Mouse (Mus musculus) left cerebral cortex, postnatal 14 days (tissue): ENCODE measurements at regions not wholly inside any gene's neighbourhood (a gene's known extent, or its start where the extent isn't known, plus 50 kb on each side); places are given as distances from the start of the nearest gene placed in this dataset.
"Not testable (repeated sequence)": the region's sequence is repeated elsewhere in the genome, so short reads cannot be mapped to it uniquely, and the experiment has no call there.

Source experiments
- DNase-seq, 2 experiments: peaks; one replicate each; pipeline ENCODE4 v3.0.0; 2021 to 2022; ENCODE audit warnings: low spot score in 2 of 2, mixed read lengths in 1 of 2
- intact Hi-C: fragments of 180-260 bp; cut with DNase I; formaldehyde crosslinking; loops from one replicate; pipeline ENCODE4 v1.15.1; 2025

DNA sequence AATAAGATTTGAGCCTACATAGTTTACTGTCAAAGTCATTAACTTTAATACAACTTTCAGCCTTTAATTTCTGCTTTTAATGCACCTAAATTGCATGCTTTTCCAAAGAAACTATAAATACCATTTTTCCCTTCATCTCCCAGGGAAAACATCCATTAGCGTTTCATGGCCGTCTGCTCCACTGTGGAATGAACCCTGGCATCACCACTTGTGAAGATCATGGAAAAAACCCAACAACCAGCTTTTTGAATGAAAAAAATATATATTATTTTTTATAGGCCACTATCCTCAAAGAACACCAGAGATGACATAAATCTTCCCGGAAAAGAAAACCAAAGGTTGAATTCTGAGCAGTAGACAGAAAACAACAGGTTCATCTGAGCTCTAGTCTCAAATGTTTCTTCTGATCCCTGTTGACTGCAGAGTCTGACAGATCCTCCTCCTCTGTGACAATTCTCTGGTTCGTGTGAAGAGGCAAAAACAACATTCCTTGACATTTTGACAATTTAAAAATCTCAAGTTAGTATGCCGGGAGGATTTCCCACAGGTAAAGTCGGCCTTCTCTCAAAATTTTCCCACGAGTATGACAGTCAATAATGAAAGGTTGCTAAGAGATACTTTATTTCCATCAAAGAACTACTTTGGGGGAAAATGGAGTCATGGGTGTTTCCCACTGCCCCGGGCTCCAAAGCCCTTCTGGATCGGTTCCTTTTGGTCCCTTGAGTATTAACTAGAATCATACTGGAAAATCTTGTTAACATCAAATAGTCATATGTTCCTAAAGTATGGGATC is 119.7 kb upstream of the Cpm start:
- DNase-seq, result no peak
- intact Hi-C loops, result no loop called here

GRCm38 (mm10) chr10:117506252-117506992 is 122.9 kb upstream of the Cpm start:
- DNase-seq, result no peak
- intact Hi-C loops, result no loop called here

DNA sequence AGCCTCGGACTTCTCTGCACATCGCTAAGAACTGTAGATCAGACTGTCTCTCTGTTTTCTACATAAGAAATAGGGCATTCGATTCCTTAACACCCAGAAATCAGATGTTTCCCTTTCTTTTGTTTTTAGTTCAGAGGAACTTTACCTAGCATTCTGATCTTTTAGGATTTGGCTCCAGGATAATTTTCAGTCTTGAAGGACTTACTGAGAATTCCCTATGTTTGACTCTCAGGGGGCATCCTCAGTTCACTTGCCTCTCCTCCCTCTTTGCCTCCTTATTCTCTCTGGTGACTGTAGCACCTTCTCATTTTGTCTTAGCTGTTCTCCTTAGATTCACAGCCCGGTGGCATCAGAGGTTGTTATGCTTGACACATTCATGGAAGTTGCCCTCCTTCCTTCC is 123.8 kb upstream of the Cpm start:
- no peak for DNase-seq
- intact Hi-C loops, result no loop called here

DNA sequence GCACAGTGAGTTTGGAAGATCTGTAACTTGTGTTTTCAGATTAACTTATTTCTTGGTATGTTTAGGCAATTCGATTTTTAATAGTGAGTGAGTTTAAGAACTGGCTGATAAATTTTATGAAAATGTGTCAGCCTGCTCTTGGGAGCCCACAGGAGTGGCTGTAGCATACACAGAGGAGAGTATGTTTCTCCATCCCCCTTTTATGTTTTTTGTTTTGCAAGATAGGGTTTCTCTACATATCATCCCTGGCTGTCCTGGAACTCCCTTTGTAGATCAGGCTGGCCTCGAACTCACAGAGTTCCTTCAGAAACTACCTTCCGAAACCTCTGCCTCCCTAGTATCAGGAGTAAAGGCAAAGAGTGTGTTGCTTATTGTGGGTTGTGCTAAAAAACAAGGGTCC is 124.2 kb upstream of the Cpm start:
- DNase-seq, result no peak
- intact Hi-C loops, result no loop called here

DNA sequence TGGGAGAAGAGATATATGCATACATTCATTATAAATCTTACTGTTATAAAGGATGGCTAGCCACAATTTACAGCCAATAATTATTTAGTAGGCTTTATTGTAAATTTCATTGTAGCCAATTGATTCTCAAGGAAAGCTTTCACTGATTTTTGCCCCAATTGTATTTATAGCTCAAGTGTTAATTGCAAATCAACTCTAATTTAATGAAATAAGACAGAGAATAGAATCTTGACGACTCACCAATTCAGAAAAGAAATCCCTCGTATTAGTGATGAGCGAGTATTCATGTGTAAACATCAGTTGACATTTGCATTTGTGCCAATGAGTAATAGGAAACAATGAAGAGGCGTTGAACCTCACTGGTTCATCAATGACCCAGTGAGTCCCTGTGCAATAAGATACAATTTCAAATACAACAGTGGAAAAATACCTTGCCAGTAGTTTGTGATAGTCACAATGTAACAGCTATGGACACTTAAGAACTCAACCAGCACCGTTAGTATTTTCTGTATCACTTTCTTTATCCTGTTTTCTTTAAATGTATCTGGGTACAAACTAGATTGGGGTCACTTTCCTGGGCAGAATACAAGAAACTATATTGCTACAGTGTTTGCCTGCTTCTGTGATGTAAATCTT is 124.6 kb upstream of the Cpsf6 start:
- no peak for DNase-seq
- intact Hi-C loops, result no loop called here

DNA sequence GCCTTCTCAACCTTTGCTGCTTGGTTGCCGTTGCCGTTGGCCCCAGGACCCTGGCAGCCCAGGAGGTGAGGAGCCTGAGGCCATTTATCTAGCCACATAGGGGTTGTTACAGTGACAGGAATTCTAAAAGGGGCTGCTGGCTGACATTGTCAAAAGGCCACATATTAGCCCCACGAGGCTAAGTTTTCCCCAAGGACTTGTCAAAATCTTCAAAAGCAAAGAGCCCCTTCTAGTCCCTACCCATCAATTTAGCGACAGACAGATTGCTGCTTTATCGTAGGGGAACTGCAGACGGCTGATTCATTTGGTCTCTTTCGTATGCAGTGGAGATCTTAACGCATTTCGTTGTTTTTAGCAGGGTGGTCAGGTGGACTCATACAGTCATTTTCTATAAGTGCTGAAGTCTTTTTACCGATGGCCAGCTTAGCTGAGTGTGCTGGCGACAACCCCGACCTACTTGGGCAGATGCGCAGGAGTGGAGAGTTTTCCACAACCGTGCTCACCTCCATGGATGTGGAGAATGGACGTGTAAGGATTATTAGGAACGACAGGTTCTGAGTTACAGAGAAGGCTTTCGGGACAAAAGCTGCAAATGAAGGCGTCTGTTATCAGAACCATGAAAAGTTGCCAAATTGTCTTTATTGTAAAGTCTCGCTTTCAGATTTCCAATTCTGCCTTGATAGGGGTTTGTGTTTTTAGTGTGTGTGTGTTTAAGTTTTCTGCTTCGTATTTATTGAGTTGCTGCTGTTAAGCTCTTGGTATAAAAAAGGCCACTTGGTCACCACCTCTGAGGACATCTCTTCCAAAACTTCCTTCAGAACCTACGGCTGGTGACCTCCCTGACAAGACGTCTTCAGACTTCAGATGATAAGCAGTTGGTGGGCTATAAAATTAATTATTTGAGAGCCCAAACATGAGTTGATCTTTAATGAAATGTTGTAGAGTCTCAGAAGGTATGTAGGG is 123.7 kb upstream of the Cpsf6 start:
- DNase-seq, result no peak
- intact Hi-C loops, result no loop called here

GRCm38 (mm10) chr10:117502731-117503130 is 122.9 kb upstream of the Cpsf6 start:
- DNase-seq, result no peak
- intact Hi-C loops, result no loop called here

- intact Hi-C loops, result no loop called here
- DNase-seq, result no peak
These were observed 122.3 kb upstream of the Cpsf6 start for GRCm38 (mm10) chr10:117502135-117502534.

DNA sequence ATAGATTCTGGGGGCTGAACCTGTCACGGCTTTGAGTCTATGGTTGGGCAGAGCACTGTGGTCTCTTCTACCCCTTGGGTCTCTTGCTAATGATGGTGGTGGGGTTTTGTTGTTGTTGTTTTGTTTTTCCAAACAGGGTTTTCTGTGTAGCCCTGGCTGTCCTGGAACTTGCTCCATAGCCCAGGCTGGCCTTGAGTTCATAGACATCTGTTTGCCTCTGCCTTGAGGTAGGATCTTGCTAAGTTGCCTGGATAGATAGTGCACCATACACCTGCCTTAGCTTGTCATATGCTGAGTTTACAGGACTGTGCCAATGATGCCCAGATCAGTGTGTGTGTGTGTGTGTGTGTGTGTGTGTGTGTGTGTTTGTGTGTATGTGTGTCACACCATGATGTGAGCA is 121.6 kb upstream of the Cpsf6 start:
- intact Hi-C loops, result no loop called here
- no peak for DNase-seq

GRCm38 (mm10) chr10:117500457-117501108 is 120.8 kb upstream of the Cpsf6 start:
- no peak for DNase-seq
- intact Hi-C loops, result no loop called here

DNA sequence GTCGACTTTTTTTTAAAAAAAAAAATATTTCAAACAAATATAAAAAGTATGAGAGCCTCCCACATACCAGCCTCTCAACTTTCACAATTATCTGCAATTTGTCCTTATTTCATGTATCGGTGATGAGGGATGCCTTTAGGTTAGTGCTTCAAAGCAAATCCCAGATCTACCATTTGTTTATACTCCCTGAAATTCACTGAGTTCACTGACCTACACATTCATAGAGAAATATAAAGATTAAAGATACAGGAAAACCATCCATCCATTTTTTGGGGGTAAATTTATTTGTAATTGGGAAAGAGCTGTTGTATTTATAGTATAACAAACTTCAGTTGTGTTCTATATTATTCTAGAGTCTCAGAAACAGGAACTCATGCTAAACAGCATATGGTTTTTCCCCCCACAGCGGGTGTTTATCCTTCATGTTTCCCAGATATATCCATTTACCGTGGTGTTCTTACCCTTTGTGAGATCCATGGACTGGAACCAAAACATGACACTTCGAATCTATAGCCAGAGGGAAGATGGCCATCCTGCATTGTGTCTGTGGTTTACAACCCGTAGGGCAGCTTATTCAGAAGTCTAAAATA is 120.1 kb upstream of the Cpsf6 start:
- intact Hi-C loops, result no loop called here
- DNase-seq, result no peak

- DNase-seq, result no peak
- intact Hi-C loops, result no loop called here
These were observed 119.5 kb upstream of the Cpsf6 start for GRCm38 (mm10) chr10:117499177-117499863.

- DNase-seq, result no peak
- intact Hi-C loops, result no loop called here
These were observed 118.7 kb upstream of the Cpsf6 start for GRCm38 (mm10) chr10:117498497-117498896.

GRCm38 (mm10) chr10:117497565-117498256 is 117.9 kb upstream of the Cpsf6 start:
- intact Hi-C loops, result no loop called here
- DNase-seq, result no peak

- DNase-seq, intact Hi-C loops: not testable (repeated sequence)
These were observed 117.3 kb upstream of the Cpsf6 start for GRCm38 (mm10) chr10:117497082-117497481.

DNA sequence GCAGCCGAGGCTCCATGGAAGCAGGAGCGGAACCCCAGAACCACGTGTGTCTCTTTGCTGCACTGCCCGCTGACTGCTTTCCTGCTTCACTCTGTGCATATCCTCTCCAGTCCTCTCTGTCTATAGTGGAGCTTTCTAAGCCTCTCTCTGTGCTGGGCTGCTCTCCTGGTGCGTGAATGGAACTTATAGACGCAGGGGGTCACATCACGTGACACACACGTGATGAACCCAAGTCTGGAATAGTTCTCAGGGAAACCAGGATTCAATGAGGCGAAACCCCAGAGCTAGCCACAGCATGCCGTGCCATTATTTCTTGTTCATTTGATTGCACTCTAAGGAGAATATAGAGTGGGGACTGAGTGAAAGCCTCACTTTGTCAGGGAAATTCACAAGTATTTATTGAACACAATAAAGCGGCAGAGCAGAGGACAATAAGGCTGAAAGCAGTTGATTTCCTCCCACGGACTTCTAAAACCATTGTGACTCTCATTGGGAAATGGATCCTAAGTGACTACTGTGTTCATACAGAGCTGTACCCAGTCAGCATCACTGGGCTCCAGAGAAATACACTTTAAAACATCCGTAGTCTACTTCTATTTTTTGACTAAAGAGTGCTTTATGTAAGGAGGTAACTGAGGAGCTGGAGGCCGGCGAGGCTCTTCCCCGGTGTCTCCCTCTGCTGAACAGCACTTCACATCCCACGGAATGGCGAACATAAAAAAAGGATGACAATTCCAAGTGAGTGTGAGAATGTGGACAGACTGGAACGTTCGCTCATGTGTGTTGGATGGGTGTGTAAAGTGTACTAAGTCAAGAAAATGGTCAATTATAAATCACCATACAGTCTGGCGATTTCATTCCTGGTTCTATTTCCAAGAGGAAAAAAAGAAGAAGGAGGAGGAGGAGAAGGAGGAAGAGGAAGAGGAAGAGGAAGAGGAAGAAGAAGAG is 116.5 kb upstream of the Cpsf6 start:
- intact Hi-C loops, result no loop called here
- no peak for DNase-seq
